7 mouse cellular contexts compared by ENCODE assay signal in the genomic region with DNA sequence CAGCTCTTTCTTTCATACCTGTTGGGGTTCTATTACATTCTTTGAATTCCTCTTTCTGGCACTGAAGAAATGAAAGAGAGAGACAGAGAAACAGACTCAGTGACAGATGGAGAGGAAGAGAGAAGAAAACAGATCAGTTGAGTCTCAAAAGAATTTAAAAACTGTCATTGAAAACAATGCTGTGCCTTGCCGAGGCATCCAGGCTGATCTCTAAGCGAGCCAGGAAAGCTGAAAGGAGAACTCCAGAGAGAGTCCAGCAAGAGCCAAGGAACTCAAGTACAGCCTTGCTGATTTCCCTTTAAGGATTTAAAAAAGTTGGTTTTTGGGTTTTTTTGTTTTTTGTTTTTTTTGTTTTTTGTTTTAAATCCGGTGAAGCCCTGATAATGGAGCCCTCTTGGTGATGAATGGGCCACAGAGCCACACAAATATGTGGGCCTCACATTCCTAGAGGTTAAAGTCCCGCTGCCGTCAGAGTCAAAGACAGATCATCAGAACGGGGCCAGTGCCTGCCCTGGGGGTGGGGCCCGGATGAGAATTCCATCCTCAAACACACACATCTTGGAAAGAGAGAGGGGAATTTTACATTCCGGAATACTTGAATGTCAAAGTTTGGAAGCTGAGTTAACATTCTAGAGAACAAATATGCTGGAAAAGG. TPM values are rescaled to one million over a fixed set of nuclear protein-coding genes. Genes with fewer than 3 reads are reported as not detected.
DNase-seq lines count a peak whose midpoint lies in the region; ATAC-seq and TF ChIP-seq lines count a peak whose summit lies in the region.

No protein-coding gene starts in this region.

- H3K9me3 ChIP-seq in hindbrain, embryonic 10.5 days: no peaks in the 10 kb centered on the region
- H3K9me3 ChIP-seq in hindbrain, embryonic 11.5 days (ENCODE audit: control insufficient read depth, low read length): no peaks in the 10 kb centered on the region
- no peaks in the 10 kb centered on the region for H3K9me3 ChIP-seq in embryonic facial prominence, embryonic 10.5 days
- no peaks in the 10 kb centered on the region for H3K9me3 ChIP-seq in limb, embryonic 15.5 days
- no peaks in the 10 kb centered on the region for H3K9me3 ChIP-seq in liver, embryonic 11.5 days (ENCODE audit: control insufficient read depth, low read length)
- H3K9me3 ChIP-seq in midbrain, postnatal 0 days (ENCODE audit: low read length): no peaks in the 10 kb centered on the region

- peak; percentile 27 for DNase-seq in hindbrain, embryonic 10.5 days (ENCODE audit: low spot score)
- DNase-seq in hindbrain, embryonic 11.5 days (ENCODE audit: low spot score): no peak
- DNase-seq in R1 (ENCODE audit: low read depth, low spot score): peak; percentile 31
- DNase-seq in embryonic facial prominence, embryonic 10.5 days (ENCODE audit: low spot score): peak; percentile 28
- no peak for DNase-seq in liver, embryonic 11.5 days (ENCODE audit: low spot score)
- no peak for DNase-seq in midbrain, postnatal 0 days (ENCODE audit: low spot score)

- 28% methylated on average over 8 of the region's 8 CpGs for WGBS in hindbrain, embryonic 10.5 days
- WGBS in hindbrain, embryonic 11.5 days: 16% methylated on average over 8 of the region's 8 CpGs
- 31% methylated on average over 8 of the region's 8 CpGs for WGBS in embryonic facial prominence, embryonic 10.5 days
- 14% methylated on average over 8 of the region's 8 CpGs for WGBS in limb, embryonic 15.5 days
- 33% methylated on average over 8 of the region's 8 CpGs for WGBS in liver, embryonic 11.5 days
- 32% methylated on average over 8 of the region's 8 CpGs for WGBS in midbrain, postnatal 0 days

- no peak overlapping the region for H3K4me2 ChIP-seq in hindbrain, embryonic 11.5 days (replicated peaks; ENCODE audit: low read depth, low read length)
- no peak overlapping the region for H3K4me2 ChIP-seq in limb, embryonic 15.5 days
- no peak overlapping the region for H3K4me2 ChIP-seq in liver, embryonic 11.5 days
- H3K4me2 ChIP-seq in midbrain, postnatal 0 days (ENCODE audit: low read depth, low read length, poor library complexity, severe bottlenecking): no peak overlapping the region

- no peak overlapping the region for H3K9ac ChIP-seq in hindbrain, embryonic 11.5 days (ENCODE audit: low read depth, low read length)
- H3K9ac ChIP-seq in limb, embryonic 15.5 days: no peak overlapping the region
- H3K9ac ChIP-seq in liver, embryonic 11.5 days (ENCODE audit: low read depth, low read length): no peak overlapping the region
- no peak overlapping the region for H3K9ac ChIP-seq in midbrain, postnatal 0 days (replicated peaks; ENCODE audit: low read length, poor library complexity, severe bottlenecking)

- peak overlapping the region; percentile 35; the same call in 1 of the 2 replicates for H3K27ac ChIP-seq in hindbrain, embryonic 10.5 days
- no peak overlapping the region for H3K27ac ChIP-seq in hindbrain, embryonic 11.5 days (ENCODE audit: low read depth, low read length)
- peak overlapping the region; percentile 69 for H3K27ac ChIP-seq in embryonic facial prominence, embryonic 10.5 days (replicated peaks)
- peak overlapping the region; percentile 54 for H3K27ac ChIP-seq in limb, embryonic 15.5 days
- H3K27ac ChIP-seq in liver, embryonic 11.5 days (ENCODE audit: low read depth, low read length): no peak overlapping the region
- H3K27ac ChIP-seq in midbrain, postnatal 0 days (ENCODE audit: low read depth, low read length): no peak overlapping the region

- 0 out of 2 replicates have a peak, but pooled peaks cover 2% of the 10 kb centered on the region for H3K36me3 ChIP-seq in hindbrain, embryonic 10.5 days
- no peaks in the 10 kb centered on the region for H3K36me3 ChIP-seq in hindbrain, embryonic 11.5 days (ENCODE audit: control insufficient read depth, insufficient read depth, low read length)
- H3K36me3 ChIP-seq in embryonic facial prominence, embryonic 10.5 days (replicated peaks): no peaks in the 10 kb centered on the region
- no peaks in the 10 kb centered on the region for H3K36me3 ChIP-seq in limb, embryonic 15.5 days
- H3K36me3 ChIP-seq in liver, embryonic 11.5 days (ENCODE audit: control insufficient read depth, insufficient read depth, low read length): no peaks in the 10 kb centered on the region
- no peaks in the 10 kb centered on the region for H3K36me3 ChIP-seq in midbrain, postnatal 0 days (ENCODE audit: insufficient read depth, low read length)

- H3K4me3 ChIP-seq in hindbrain, embryonic 10.5 days: no peak overlapping the region
- H3K4me3 ChIP-seq in hindbrain, embryonic 11.5 days (ENCODE audit: low read depth, low read length): no peak overlapping the region
- no peak overlapping the region for H3K4me3 ChIP-seq in embryonic facial prominence, embryonic 10.5 days
- H3K4me3 ChIP-seq in limb, embryonic 15.5 days: no peak overlapping the region
- no peak overlapping the region for H3K4me3 ChIP-seq in liver, embryonic 11.5 days (ENCODE audit: low read depth, low read length)
- H3K4me3 ChIP-seq in midbrain, postnatal 0 days (ENCODE audit: low read depth, low read length): no peak overlapping the region

- H3K4me1 ChIP-seq in hindbrain, embryonic 10.5 days (replicated peaks): peaks cover 23% of the 10 kb centered on the region
- H3K4me1 ChIP-seq in hindbrain, embryonic 11.5 days (replicated peaks; ENCODE audit: control insufficient read depth, insufficient read depth, low read length): no peaks in the 10 kb centered on the region; the same call in 1 of the 2 replicates
- H3K4me1 ChIP-seq in embryonic facial prominence, embryonic 10.5 days: peaks cover 20% of the 10 kb centered on the region
- peaks cover 8% of the 10 kb centered on the region for H3K4me1 ChIP-seq in limb, embryonic 15.5 days
- H3K4me1 ChIP-seq in liver, embryonic 11.5 days (replicated peaks; ENCODE audit: control insufficient read depth, insufficient read depth, low read length): peaks cover 4% of the 10 kb centered on the region; the same call in 1 of the 2 replicates
- no peaks in the 10 kb centered on the region for H3K4me1 ChIP-seq in midbrain, postnatal 0 days (ENCODE audit: insufficient read depth, low read length)

- ATAC-seq in hindbrain, embryonic 11.5 days (ENCODE audit: low FRiP score): no peak
- ATAC-seq in limb, embryonic 15.5 days (ENCODE audit: insufficient number of reproducible peaks, low FRiP score, low TSS enrichment, low read depth): no peak
- no peak for ATAC-seq in liver, embryonic 11.5 days (replicated peaks; ENCODE audit: low FRiP score)
- ATAC-seq in midbrain, postnatal 0 days (ENCODE audit: low FRiP score): no peak

- no peaks in the 10 kb centered on the region for H3K27me3 ChIP-seq in hindbrain, embryonic 10.5 days (ENCODE audit: insufficient read depth, poor library complexity, severe bottlenecking)
- no peaks in the 10 kb centered on the region for H3K27me3 ChIP-seq in hindbrain, embryonic 11.5 days (ENCODE audit: control insufficient read depth, insufficient read depth, low read length)
- no peaks in the 10 kb centered on the region for H3K27me3 ChIP-seq in embryonic facial prominence, embryonic 10.5 days (replicated peaks; ENCODE audit: low read depth, poor library complexity, severe bottlenecking)
- no peaks in the 10 kb centered on the region for H3K27me3 ChIP-seq in limb, embryonic 15.5 days
- no peaks in the 10 kb centered on the region for H3K27me3 ChIP-seq in liver, embryonic 11.5 days (replicated peaks; ENCODE audit: control insufficient read depth, insufficient read depth, low read length)
- no peaks in the 10 kb centered on the region for H3K27me3 ChIP-seq in midbrain, postnatal 0 days (ENCODE audit: insufficient read depth, low read length)

- TF ChIP-seq CTCF in midbrain, postnatal 0 days (IDR thresholded peaks at IDR 0.05): no peak

RNA-seq across cellular contexts. Expression of gene Egln1, which starts 11.2 kb away (rescaled TPM):
- polyA plus RNA-seq in hindbrain, embryonic 10.5 days (2016; fragmentation: Nextera tagmentation; extraction: Ambion mirVana): 10.1 and 12.2 TPM in 2 replicates
- polyA plus RNA-seq in hindbrain, embryonic 11.5 days (2014; fragmentation: Nextera tagmentation; extraction: Ambion mirVana): 19.9 and 23.4 TPM in 2 replicates
- 10.2 and 10.9 TPM in 2 replicates for polyA plus RNA-seq in embryonic facial prominence, embryonic 10.5 days (2016; fragmentation: Nextera tagmentation; extraction: Ambion mirVana)
- polyA plus RNA-seq in limb, embryonic 15.5 days (2015; fragmentation: Nextera tagmentation; extraction: Ambion mirVana): 13.4 and 16.5 TPM in 2 replicates
- 8.4 and 10.0 TPM in 2 replicates for polyA plus RNA-seq in liver, embryonic 11.5 days (2014; fragmentation: Nextera tagmentation; extraction: Ambion mirVana)
- total RNA-seq in midbrain, postnatal 0 days (2014; rRNA removed): 42.1 and 52.7 TPM in 2 replicates
- 12.9 and 13.6 TPM in 2 replicates for polyA plus RNA-seq in midbrain, postnatal 0 days (2015; fragmentation: Nextera tagmentation; extraction: Ambion mirVana)

RNA-seq across cellular contexts. Expression of gene Tsnax, which starts 52.4 kb away (rescaled TPM):
- 128 and 131 TPM in 2 replicates for polyA plus RNA-seq in hindbrain, embryonic 10.5 days (2016; fragmentation: Nextera tagmentation; extraction: Ambion mirVana)
- 149 and 156 TPM in 2 replicates for polyA plus RNA-seq in hindbrain, embryonic 11.5 days (2014; fragmentation: Nextera tagmentation; extraction: Ambion mirVana)
- polyA plus RNA-seq in embryonic facial prominence, embryonic 10.5 days (2016; fragmentation: Nextera tagmentation; extraction: Ambion mirVana): 128 and 133 TPM in 2 replicates
- 122 and 127 TPM in 2 replicates for polyA plus RNA-seq in limb, embryonic 15.5 days (2015; fragmentation: Nextera tagmentation; extraction: Ambion mirVana)
- polyA plus RNA-seq in liver, embryonic 11.5 days (2014; fragmentation: Nextera tagmentation; extraction: Ambion mirVana): 113 and 115 TPM in 2 replicates
- 118 and 130 TPM in 2 replicates for total RNA-seq in midbrain, postnatal 0 days (2014; rRNA removed)
- 221 and 227 TPM in 2 replicates for polyA plus RNA-seq in midbrain, postnatal 0 days (2015; fragmentation: Nextera tagmentation; extraction: Ambion mirVana)

Comparison
In these comparisons a context has a peak if more than half of its experiments do, and no peak if none do; other contexts are left out.
1. DNase-seq: peak in hindbrain, embryonic 10.5 days (single experiment), R1 (single experiment) and embryonic facial prominence, embryonic 10.5 days (single experiment); none in hindbrain, embryonic 11.5 days (single experiment), liver, embryonic 11.5 days (single experiment) and midbrain, postnatal 0 days (single experiment).
2. H3K27ac ChIP-seq: peak in hindbrain, embryonic 10.5 days (single experiment), embryonic facial prominence, embryonic 10.5 days (single experiment) and limb, embryonic 15.5 days (single experiment); none in hindbrain, embryonic 11.5 days (single experiment), liver, embryonic 11.5 days (single experiment) and midbrain, postnatal 0 days (single experiment).